Mouse (Mus musculus) heart, postnatal 0 days (tissue): ENCODE measurements around the gene Mlx. TPM values are rescaled to one million over a fixed set of nuclear protein-coding genes. Genes with fewer than 3 reads are reported as not detected.

Experiments used
- ATAC-seq: fragments of 200-750 bp; cut with Nextera tagmentation; 2 replicates; pipeline ENCODE4 v1.8.0; 2017; ENCODE audit warnings: low read depth, moderate number of reproducible peaks, moderate library complexity; ENCODE audit not compliant: insufficient read depth
- DNase-seq: peaks from one replicate; pipeline ENCODE4 v3.0.0-alpha.2; 2016; ENCODE audit warnings: low spot score
- H3K27ac ChIP-seq: fragments of 300-500 bp; sonication (generic); 2 replicates; pipeline ENCODE4 v1.5.1; 2014; ENCODE audit warnings: low read depth, mild to moderate bottlenecking
- H3K27me3 ChIP-seq: fragments of 300-500 bp; sonication (generic); 2 replicates; pipeline ENCODE4 v1.6.1; 2014; ENCODE audit warnings: low read length, mixed read lengths; ENCODE audit not compliant: control insufficient read depth, insufficient read depth
- H3K36me3 ChIP-seq: fragments of 300-500 bp; sonication (generic); replicated peaks from 2 replicates; pipeline ENCODE4 v1.6.1; 2014; ENCODE audit warnings: low read length, mixed read lengths; ENCODE audit not compliant: control insufficient read depth, insufficient read depth
- H3K4me1 ChIP-seq: fragments of 300-500 bp; sonication (generic); 2 replicates; pipeline ENCODE4 v1.6.1; 2014; ENCODE audit warnings: antibody characterized with exemption; ENCODE audit not compliant: control insufficient read depth, insufficient read depth
- H3K4me2 ChIP-seq: fragments of 300-500 bp; sonication (generic); 2 replicates; pipeline ENCODE4 v1.6.1; 2014; ENCODE audit warnings: low read depth, mild to moderate bottlenecking, low read length, moderate library complexity
- H3K4me3 ChIP-seq: fragments of 300-500 bp; sonication (generic); 2 replicates; pipeline ENCODE4 v1.5.1; 2014; ENCODE audit warnings: low read depth, low read length
- H3K9ac ChIP-seq: fragments of 300-500 bp; sonication (generic); replicated peaks from 2 replicates; pipeline ENCODE4 v1.6.1; 2014; ENCODE audit warnings: low read depth, low read length, mixed read lengths
- H3K9me3 ChIP-seq: fragments of 300-500 bp; sonication (generic); replicated peaks from 2 replicates; pipeline ENCODE4 v1.6.1; 2016; ENCODE audit warnings: low read length; ENCODE audit not compliant: control insufficient read depth
- CTCF ChIP-seq: IDR thresholded peaks from 2 replicates; pipeline ENCODE4 v1.5.1; 2016; ENCODE audit warnings: antibody characterized with exemption, control low read depth, low read depth
- EP300 ChIP-seq: IDR thresholded peaks from 2 replicates; pipeline ENCODE4 v1.6.1; 2016; ENCODE audit warnings: antibody characterized with exemption, low read depth
- WGBS: fragments of 180-500 bp; shearing (Covaris S2); extraction: QIAGEN DNeasy Blood & Tissue Kit; methylation state at CpG from one replicate; pipeline ENCODE4 v1.1.7; 2014; 5-methylcytosine and 5-hydroxymethylcytosine counted together
- polyA plus RNA-seq: library from polyadenylated mRNA; unstranded; fragments of >200 nt; fragmentation: Nextera tagmentation; extraction: Ambion mirVana; gene quantifications from 2 replicates; pipeline ENCODE4 v1.2.1, GENCODE M21; 2015
- total RNA-seq: library from RNA; depleted of rRNA; stranded (reverse); fragments of >200 nt; gene quantifications from 2 replicates; pipeline ENCODE4 v1.2.3, GENCODE M21; 2014; ENCODE audit warnings: low replicate concordance

The Mlx gene
- total and polyA plus RNA-seq, 2 experiments from 2014 or later = 21.8 to 26.7 TPM

DNA sequence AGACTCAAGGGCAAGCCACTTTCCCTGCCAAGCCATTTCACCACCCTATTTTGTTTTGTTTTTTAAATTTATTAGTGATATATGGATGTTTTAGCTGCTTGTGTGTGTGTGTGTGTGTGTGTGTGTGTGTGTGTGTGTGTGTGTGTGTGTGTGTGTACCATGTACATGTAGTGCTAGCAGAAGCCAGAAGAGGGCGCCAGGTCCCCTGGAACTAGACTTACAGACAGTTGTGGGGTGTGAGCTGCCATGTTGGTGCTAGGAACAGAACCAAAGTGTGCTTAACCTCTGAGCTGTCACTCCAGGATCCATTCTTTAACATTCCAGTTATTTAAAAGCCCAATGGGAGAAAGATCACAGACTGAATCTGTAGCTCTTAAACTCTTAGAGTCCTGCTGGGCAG, 40.0 kb downstream of the Mlx start:
- H3K4me1 ChIP-seq = peaks cover 8% of the 10 kb centered on the region; the same call in 1 of the 2 replicates
- DNase-seq = no peak

DNA sequence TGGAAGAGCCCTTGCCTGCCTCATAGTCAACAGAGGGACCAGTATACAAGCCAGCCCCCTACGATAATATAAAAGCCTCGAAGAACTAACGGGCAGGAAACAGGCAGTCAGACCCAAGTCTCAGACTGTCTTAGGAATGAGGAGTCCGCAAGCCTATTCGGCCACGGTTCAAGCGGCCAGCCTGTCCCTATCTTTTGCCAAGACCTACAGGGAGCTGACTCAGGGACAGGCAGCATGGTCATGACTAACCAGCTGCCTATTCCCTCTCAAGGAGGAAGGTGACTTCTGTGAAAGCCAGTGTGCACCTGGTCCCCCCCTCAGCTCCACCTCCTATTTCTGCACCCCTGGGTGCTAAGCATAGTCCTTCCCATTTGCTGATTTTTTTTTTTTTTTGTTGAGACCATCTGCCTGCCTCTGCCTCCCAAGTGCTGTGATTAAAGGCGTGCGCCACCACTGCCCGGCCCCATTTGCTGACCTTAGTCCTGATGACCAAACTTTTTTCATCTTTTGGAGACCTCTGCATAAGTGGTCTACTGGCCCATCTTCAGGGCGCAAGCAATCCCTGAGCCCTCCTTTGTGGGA, 42.0 kb downstream of the Mlx start:
- H3K36me3 ChIP-seq = peaks cover 17% of the 10 kb centered on the region
- no peak for TF ChIP-seq EP300
- no peak for TF ChIP-seq CTCF
- no peak overlapping the region for H3K4me2 ChIP-seq
- no peak for DNase-seq
- no peak overlapping the region for H3K27ac ChIP-seq
- no peak overlapping the region for H3K4me3 ChIP-seq
- H3K9ac ChIP-seq = no peak overlapping the region
- H3K4me1 ChIP-seq = peaks cover 9% of the 10 kb centered on the region; the same call in 1 of the 2 replicates
- 79% methylated on average over 11 of the region's 11 CpGs for WGBS
- ATAC-seq = no peak
- H3K27me3 ChIP-seq = no peaks in the 10 kb centered on the region
- H3K9me3 ChIP-seq = no peaks in the 10 kb centered on the region

More for the DNA sequence above, 40.0 kb downstream of the Mlx start:
- H3K4me2 ChIP-seq = no peak overlapping the region
- 61% methylated on average over 1 of the region's 1 CpGs for WGBS
- H3K27ac ChIP-seq = no peak overlapping the region
- no peaks in the 10 kb centered on the region for H3K9me3 ChIP-seq
- no peak overlapping the region for H3K4me3 ChIP-seq
- no peak for TF ChIP-seq CTCF
- no peak for TF ChIP-seq EP300
- no peaks in the 10 kb centered on the region for H3K27me3 ChIP-seq
- H3K9ac ChIP-seq = no peak overlapping the region
- ATAC-seq = no peak
- peaks cover 36% of the 10 kb centered on the region for H3K36me3 ChIP-seq

DNA sequence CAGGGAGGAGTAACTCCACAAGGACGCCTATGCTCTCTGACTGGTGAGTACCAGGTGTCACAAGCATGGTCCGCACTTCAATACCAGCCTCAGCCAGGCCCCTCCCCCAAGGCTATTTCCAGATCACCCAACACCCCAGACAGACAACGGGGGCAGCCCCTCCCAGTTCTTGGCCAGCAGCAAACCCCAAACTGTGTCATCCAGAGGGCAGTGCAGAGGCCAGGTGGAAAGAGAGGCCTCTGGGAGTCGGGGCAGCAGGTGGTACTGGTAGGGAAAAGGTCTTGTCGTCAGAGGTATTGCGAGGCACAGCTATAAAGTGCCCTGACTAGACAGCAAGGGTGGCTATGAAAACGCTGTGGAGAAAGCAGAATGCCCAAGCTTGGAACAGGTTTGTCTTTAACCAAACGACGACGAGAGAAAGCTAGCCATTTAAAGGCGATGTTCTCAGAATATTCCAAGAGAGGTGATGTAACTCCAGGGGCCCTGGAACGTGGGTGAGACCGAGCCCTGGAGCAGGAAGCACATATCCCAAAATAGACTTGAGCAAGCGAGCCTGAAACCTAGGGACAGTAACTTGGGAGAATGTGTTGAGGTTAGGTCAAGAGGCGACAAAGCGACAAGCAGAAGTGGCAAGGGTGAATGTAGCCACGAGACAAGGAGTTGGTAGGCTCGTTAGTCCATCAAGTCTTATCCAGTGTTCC, 43.1 kb downstream of the Mlx start:
- Histone ChIP-seq H3K4me3 (no peak overlapping the region), H3K9ac (peak overlapping the region; percentile 33; the same call in 1 of the 2 replicates)
- 21% methylated on average over 18 of the region's 18 CpGs for WGBS

DNA sequence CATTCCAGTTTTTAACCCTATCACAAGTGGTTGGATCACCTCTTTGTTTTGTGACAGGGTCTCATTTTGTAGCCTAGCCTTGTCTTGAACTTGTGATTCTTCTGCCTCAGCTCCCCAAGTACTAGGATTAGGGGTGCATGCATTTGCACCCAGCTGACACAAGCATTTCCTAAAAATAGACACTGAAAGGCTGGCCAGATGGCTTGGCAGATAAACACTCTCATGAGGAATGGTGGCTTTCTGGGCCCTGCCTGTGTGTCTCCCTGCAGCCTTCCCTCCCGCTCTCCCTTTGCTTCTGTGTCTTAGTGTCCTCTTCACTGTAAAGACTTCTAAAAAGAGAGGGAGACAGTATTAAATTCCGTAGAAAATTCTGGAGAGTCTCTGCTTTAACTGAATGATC, 44.1 kb downstream of the Mlx start:
- H3K9ac ChIP-seq = no peak overlapping the region
- H3K9me3 ChIP-seq = no peaks in the 10 kb centered on the region
- peaks cover 14% of the 10 kb centered on the region; the same call in 1 of the 2 replicates for H3K4me1 ChIP-seq
- ATAC-seq (no peak), DNase-seq (no peak)
- TF ChIP-seq EP300 (no peak), CTCF (no peak)
- no peaks in the 10 kb centered on the region for H3K27me3 ChIP-seq
- H3K36me3 ChIP-seq = peaks cover 6% of the 10 kb centered on the region
- H3K4me3 ChIP-seq = no peak overlapping the region
- H3K27ac ChIP-seq = no peak overlapping the region
- H3K4me2 ChIP-seq = no peak overlapping the region
- 88% methylated on average over 2 of the region's 2 CpGs for WGBS

More for the DNA sequence above, 43.1 kb downstream of the Mlx start:
- Histone ChIP-seq H3K4me2 (peak overlapping the region; percentile 30), H3K9me3 (no peaks in the 10 kb centered on the region), H3K27me3 (no peaks in the 10 kb centered on the region), H3K27ac (peak overlapping the region; percentile 91), H3K4me1 (peaks cover 14% of the 10 kb centered on the region; the same call in 1 of the 2 replicates), H3K36me3 (peaks cover 16% of the 10 kb centered on the region)
- TF ChIP-seq CTCF (peak; percentile 6; the same call in 1 of the 2 replicates), EP300 (no peak)
- DNase-seq = peak; percentile 66
- ATAC-seq = peak; percentile 88

GRCm38 (mm10) chr11:101131701-101132100, 44.6 kb downstream of the Mlx start:
- Histone ChIP-seq H3K4me2 (no peak overlapping the region), H3K4me1 (peaks cover 14% of the 10 kb centered on the region; the same call in 1 of the 2 replicates), H3K36me3 (peaks cover under 1% of the 10 kb centered on the region), H3K27me3 (no peaks in the 10 kb centered on the region), H3K4me3 (no peak overlapping the region), H3K9ac (no peak overlapping the region), H3K27ac (no peak overlapping the region), H3K9me3 (no peaks in the 10 kb centered on the region)
- DNase-seq (no peak), ATAC-seq (no peak)
- 84% methylated on average over 6 of the region's 6 CpGs for WGBS
- TF ChIP-seq EP300 (no peak), CTCF (peak; percentile 28; the same call in 1 of the 2 replicates)
